Mouse (Mus musculus) liver, embryonic 14.5 days (tissue): ENCODE data around the gene Pigm.

Experiments
- CTCF ChIP-seq: IDR thresholded peaks from 2 replicates; pipeline ENCODE4 v1.5.1; 2016; ENCODE audit warnings: antibody characterized with exemption, low read depth, control low read depth
- EP300 ChIP-seq: IDR thresholded peaks from 2 replicates; pipeline ENCODE4 v1.6.1; 2016; ENCODE audit warnings: antibody characterized with exemption, low read depth

- no peak for TF ChIP-seq CTCF
- no peak for TF ChIP-seq EP300
These were observed 14.4 kb downstream of the Pigm start for GRCm38 (mm10) chr1:172390769-172391168.
